Mouse (Mus musculus) adrenal gland, postnatal 25 days (tissue): ENCODE measurements at regions not wholly inside any gene's neighbourhood (a gene's known extent, or its start where the extent isn't known, plus 50 kb on each side); places are given as distances from the start of the nearest gene placed in this dataset.

Source experiments
- DNase-seq: peaks from one replicate; pipeline ENCODE4 v3.0.0; 2021; ENCODE audit warnings: mixed read lengths

DNA sequence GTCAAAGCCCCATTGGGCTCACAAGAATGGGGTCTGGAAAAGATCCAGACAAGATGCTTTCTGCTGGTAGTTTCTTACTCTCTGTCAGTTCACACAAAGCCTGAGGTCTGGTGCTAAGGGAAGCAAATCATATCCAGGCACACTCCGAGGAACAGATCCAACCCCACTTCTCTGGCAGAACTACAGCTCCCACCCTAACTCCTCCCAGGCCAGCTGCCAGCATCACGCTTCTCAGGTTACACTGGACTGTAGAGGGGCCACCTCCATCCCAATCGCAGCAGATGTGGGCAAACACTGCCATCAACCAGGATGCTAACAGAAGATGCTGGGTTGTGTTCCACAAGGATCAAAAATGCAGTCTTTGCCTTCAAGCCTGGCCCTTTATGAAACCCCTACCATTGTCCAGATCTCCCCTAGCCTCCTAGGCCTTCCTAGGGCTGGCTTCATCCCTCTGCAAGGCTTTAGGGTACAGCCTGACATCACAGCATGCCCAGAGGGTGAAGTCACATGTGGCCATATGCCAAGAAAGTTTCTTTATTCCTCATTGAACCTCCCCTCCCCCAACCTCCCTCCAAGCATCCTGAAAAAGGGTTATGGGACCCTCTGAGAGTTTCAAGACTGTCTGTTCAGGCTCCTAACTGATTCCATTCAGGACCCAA, 99.6 kb upstream of the 2610301B20Rik start:
- no peak for DNase-seq

DNA sequence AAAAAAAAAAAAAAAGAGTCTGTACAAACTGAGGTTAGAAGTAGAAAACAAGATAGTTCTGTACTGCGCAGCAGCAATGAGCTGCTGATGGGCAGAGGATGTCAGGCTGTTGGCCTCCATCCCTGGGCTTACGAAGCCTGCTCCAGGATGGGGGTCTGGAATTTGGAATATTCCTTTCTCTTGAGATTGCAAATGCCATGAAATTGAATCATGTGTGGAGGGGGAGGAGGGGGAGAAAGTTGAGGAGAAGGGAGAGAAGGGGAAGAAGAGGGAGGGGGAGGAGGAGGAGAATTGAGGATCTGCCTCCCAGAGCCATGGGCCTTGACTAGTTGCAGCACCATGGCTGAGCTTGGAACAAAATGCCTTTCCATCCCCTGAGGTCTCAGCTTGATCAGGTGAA, 87.6 kb upstream of the 2610301B20Rik start:
- DNase-seq: no peak

DNA sequence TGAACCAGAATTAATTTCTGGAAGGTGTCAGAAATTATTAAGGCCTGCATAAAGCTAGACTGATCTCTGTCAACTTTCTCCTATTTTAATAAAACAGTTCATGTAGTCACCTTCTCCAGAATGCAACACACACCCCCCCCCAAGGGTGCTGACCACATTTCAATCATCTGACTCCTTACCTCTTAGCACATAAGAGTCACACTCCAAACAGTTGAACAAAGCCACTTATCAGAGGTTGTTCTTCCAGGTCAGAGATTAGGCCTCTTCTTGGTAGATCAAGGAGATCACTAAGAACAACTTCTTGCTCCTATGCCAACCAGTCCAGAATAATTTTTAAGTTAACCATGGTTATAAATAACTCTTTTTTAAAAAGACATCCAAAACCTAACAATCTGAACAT, 86.0 kb upstream of the 2610301B20Rik start:
- DNase-seq: no peak

GRCm38 (mm10) chr4:10789141-10789540, 85.2 kb upstream of the 2610301B20Rik start:
- DNase-seq: no peak

DNA sequence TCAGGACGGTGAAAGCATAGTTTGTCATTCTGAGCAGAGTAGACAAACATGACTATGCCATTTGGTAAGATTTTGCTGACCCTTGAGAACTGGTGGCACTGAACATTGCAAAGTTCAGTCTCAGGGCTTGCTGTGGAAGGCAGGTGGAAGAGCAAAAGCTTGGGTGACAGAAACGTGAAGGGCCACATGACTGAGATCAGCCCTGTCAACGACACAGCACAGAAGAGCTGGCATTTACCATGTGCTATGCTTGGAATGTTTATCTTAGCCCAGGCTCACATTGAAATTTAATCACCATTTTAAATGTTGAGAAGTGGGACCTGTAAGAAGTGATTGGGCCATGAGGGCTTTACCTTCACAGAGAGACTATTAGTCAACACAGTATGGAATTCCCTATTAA, 81.7 kb upstream of the 2610301B20Rik start:
- DNase-seq: no peak

DNA sequence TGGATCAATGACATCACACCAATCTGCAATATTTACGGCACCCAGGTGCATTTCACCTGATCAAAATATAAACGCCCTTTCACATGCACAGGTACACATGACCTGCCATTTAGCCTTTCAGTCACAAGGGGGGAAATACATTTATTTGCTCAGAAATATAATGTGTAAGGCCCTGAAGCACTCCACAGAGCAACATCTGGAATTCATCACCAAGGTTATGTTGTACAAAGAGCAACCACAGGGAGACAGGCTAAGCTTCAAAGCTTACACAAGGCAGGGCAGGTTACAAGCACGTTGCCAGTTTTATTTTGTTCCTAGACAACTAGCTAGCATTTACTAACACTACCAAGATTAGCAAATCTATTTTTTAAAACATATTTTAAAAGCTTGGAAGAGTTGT, 79.8 kb upstream of the 2610301B20Rik start:
- DNase-seq: no peak

DNA sequence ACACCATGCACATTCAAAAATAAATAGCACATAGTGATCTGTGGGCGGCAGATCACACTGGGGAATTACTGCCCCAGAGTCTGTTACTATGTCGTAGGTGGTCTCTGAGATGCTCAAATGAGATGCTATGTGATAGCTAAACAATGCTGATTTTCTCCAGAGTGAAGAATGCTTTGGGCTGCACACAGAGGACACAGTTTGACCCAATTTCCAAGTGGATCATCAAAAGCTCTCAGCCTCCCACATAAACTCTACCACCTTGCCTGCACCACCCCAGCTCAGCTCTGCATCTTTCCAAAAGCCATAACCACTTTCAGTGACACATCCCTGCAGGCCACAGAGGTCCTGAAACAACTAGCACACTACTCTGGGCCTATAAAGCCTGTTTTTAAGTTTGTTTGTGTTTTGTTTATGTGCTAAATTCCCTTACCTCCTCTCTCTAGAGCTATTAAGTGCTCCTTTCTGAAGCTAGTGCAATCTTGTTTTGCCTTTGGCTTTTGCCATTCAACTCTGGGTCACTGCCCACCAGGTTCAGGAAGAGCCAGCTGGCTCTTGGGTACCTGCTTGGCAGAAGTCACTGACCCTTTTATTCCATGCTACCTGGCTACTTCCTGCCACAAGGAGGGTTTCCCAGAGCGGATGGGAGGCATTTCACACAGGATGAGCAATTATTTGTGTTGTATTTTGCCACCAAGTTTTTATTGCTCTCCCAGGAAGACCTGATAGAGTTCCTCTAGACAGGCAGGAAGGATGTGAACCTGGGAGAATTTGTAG, 73.3 kb upstream of the 2610301B20Rik start:
- DNase-seq: no peak

DNA sequence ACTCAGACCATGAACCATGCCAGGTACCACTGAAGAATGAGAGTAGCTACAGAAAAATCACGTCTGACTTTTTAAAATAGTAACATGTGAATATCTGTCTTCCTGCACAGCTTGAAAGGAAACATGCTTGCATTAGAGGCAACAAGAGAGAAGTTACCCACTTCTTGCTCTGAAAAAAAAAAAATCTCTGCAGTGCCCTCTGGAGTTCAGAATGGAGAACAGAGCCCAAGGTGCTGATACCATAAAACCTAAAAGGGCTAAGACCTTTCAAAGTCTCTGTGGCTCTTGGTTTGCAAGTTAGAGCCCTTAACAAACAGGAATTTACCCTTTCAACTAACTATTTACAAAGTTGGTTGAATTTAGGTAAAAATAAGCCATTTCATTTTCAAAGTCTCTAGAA, 69.6 kb upstream of the 2610301B20Rik start:
- no peak for DNase-seq

DNA sequence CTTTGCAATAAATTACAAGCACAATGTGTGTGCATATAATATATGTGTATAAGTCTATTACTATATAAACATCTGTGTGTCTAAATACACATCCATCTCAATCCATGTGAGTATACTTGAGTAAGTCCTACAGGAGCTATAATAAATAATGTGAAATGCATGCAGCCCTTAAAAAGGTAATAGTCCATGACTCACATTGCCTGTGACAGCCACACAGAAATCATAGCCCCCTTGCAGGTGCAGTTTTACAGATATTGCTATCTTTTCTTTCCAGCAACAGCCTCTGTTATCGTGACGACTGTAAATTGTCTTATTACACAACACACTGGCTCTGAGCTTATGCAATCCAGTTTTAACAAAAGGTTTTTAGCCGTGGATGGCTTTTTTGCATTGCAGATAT, 67.0 kb upstream of the 2610301B20Rik start:
- no peak for DNase-seq

DNA sequence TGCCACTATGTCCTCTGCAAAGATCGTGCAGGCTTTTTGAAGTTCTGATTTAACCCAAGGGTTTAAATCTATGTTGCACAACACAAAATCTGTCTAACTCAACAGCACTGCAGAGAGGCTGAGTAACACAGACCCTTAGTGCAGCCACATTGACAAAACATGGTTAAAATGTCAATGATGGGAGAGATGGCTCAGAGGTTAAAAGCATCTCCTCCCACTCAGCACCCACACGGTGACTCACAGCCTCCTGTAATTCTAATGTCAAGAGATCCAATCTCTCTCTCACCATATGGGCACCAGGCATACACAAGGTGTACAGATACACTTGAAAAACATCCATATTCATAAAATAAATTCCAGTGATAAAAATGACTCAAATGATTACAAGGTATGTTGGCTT, 61.4 kb upstream of the 2610301B20Rik start:
- DNase-seq: no peak
